Mouse (Mus musculus): ENCODE measurements around the gene Pcp2. TPM values are rescaled to one million over a fixed set of nuclear protein-coding genes. Genes with fewer than 3 reads are reported as not detected.

Pcp2 gene
- polyA plus RNA-seq, 1 experiment from 2014 or later, result 0.43 TPM

GRCm38 (mm10) chr8:3609046-3609815, 16.1 kb downstream of the Pcp2 start:
- ATAC-seq (ENCODE audit: low FRiP score), result no peak
- 90% methylated on average over 12 of the region's 12 CpGs for WGBS
- Histone ChIP-seq H3K9ac (no peak overlapping the region), H3K4me3 (replicated peaks) (no peak overlapping the region), H3K4me2 (no peak overlapping the region), H3K27ac (no peak overlapping the region), H3K36me3 (replicated peaks) (peaks cover 95% of the 10 kb centered on the region), H3K9me3 (no peaks in the 10 kb centered on the region), H3K27me3 (no peaks in the 10 kb centered on the region), H3K4me1 (no peaks in the 10 kb centered on the region)

DNA sequence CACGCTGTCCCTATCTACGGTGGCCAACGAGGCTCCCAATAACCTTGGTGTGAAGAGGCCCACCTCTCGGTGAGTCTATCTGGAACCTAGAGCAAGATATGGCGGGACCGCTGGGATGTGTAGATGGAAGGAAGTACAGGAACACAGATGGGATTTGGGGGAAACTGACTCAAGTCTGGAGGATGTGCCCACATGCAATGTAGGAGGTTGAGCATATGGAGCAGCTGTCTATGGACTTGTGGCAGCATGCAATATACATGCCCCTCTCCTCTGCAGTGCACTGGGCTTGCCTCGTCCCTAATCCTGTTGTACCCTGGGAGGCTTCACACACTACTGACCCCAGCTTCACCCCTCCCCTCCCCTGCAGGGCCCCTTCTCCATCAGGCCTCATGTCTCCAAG, 17.5 kb downstream of the Pcp2 start:
- H3K4me3 ChIP-seq (replicated peaks), result no peak overlapping the region
- WGBS, result 88% methylated on average over 7 of the region's 7 CpGs
- no peaks in the 10 kb centered on the region for H3K4me1 ChIP-seq
- no peaks in the 10 kb centered on the region for H3K27me3 ChIP-seq
- no peak for ATAC-seq (ENCODE audit: low FRiP score)
- H3K9ac ChIP-seq, result no peak overlapping the region
- H3K9me3 ChIP-seq, result no peaks in the 10 kb centered on the region
- H3K27ac ChIP-seq, result no peak overlapping the region
- H3K36me3 ChIP-seq (replicated peaks), result peaks cover 95% of the 10 kb centered on the region
- no peak overlapping the region for H3K4me2 ChIP-seq

DNA sequence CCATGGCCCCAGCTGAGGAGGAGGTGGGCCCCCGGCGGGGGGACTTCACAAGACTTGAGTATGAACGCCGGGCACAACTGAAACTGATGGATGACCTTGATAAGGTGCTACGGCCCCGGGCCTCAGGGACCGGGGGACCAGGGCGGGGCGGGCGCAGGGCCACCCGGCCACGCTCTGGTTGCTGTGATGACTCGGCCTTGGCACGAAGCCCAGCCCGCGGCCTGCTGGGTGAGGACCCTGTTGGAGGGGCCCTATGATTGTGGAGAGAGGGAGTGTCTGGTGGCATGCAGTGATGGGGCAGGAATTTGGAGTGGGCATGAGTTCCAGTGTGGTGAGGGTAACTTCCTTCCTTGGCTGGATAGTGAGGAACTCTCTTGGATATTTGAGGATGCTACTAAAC, 18.8 kb downstream of the Pcp2 start:
- ATAC-seq (ENCODE audit: low FRiP score), result no peak
- H3K27ac ChIP-seq, result no peak overlapping the region
- no peak overlapping the region for H3K4me2 ChIP-seq
- no peaks in the 10 kb centered on the region for H3K27me3 ChIP-seq
- H3K9ac ChIP-seq, result no peak overlapping the region
- H3K4me1 ChIP-seq, result no peaks in the 10 kb centered on the region
- H3K36me3 ChIP-seq (replicated peaks), result peaks cover 95% of the 10 kb centered on the region
- no peaks in the 10 kb centered on the region for H3K9me3 ChIP-seq
- WGBS, result 90% methylated on average over 16 of the region's 16 CpGs
- H3K4me3 ChIP-seq (replicated peaks), result no peak overlapping the region

GRCm38 (mm10) chr8:3603439-3603838, 21.9 kb downstream of the Pcp2 start:
- ATAC-seq (ENCODE audit: low FRiP score), result no peak
- no peaks in the 10 kb centered on the region for H3K4me1 ChIP-seq
- no peak overlapping the region for H3K27ac ChIP-seq
- no peaks in the 10 kb centered on the region for H3K9me3 ChIP-seq
- H3K27me3 ChIP-seq, result no peaks in the 10 kb centered on the region
- H3K4me3 ChIP-seq (replicated peaks), result no peak overlapping the region
- WGBS, result 81% methylated on average over 13 of the region's 13 CpGs
- H3K4me2 ChIP-seq, result no peak overlapping the region
- no peak overlapping the region for H3K9ac ChIP-seq
- H3K36me3 ChIP-seq (replicated peaks), result peaks cover 86% of the 10 kb centered on the region

DNA sequence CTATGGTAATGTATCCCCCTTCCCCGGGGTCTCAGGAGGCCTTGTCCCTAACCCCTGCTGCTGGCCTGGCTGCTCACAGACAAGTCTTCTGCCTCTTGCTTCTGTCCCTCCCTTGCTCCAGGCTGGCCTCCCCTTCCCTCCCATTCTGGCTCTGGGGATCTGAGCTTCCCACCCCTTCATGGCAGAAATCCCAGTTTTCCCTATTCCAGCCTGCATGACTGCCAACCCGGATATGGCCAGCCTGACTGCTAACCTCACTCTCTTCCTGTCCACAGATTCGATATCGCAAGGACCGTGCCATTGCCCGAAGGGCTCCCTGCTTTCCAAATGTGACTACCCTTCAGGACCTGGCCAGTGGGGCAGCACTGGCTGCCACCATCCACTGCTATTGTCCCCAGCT, 24.9 kb downstream of the Pcp2 start:
- no peak for ATAC-seq (ENCODE audit: low FRiP score)
- H3K4me2 ChIP-seq, result no peak overlapping the region
- WGBS, result 93% methylated on average over 6 of the region's 6 CpGs
- no peak overlapping the region for H3K27ac ChIP-seq
- H3K9ac ChIP-seq, result no peak overlapping the region
- no peaks in the 10 kb centered on the region for H3K4me1 ChIP-seq
- no peak overlapping the region for H3K4me3 ChIP-seq (replicated peaks)
- no peaks in the 10 kb centered on the region for H3K9me3 ChIP-seq
- H3K27me3 ChIP-seq, result no peaks in the 10 kb centered on the region
- H3K36me3 ChIP-seq (replicated peaks), result peaks cover 66% of the 10 kb centered on the region

- Histone ChIP-seq H3K4me1 (no peaks in the 10 kb centered on the region), H3K9me3 (no peaks in the 10 kb centered on the region), H3K4me3 (replicated peaks) (no peak overlapping the region), H3K27ac (no peak overlapping the region), H3K36me3 (replicated peaks) (peaks cover 55% of the 10 kb centered on the region), H3K4me2 (no peak overlapping the region), H3K9ac (no peak overlapping the region), H3K27me3 (no peaks in the 10 kb centered on the region)
- WGBS, result 89% methylated on average over 1 of the region's 1 CpGs
- ATAC-seq (ENCODE audit: low FRiP score), result no peak
Measured at GRCm38 (mm10) chr8:3599219-3599618, 26.1 kb downstream of the Pcp2 start.

GRCm38 (mm10) chr8:3598054-3598453, 27.3 kb downstream of the Pcp2 start:
- Histone ChIP-seq H3K9me3 (no peaks in the 10 kb centered on the region), H3K36me3 (replicated peaks) (peaks cover 43% of the 10 kb centered on the region), H3K9ac (no peak overlapping the region), H3K4me2 (no peak overlapping the region), H3K27ac (no peak overlapping the region), H3K27me3 (no peaks in the 10 kb centered on the region), H3K4me3 (replicated peaks) (no peak overlapping the region), H3K4me1 (no peaks in the 10 kb centered on the region)
- ATAC-seq (ENCODE audit: low FRiP score), result no peak
- WGBS, result 87% methylated on average over 3 of the region's 3 CpGs

DNA sequence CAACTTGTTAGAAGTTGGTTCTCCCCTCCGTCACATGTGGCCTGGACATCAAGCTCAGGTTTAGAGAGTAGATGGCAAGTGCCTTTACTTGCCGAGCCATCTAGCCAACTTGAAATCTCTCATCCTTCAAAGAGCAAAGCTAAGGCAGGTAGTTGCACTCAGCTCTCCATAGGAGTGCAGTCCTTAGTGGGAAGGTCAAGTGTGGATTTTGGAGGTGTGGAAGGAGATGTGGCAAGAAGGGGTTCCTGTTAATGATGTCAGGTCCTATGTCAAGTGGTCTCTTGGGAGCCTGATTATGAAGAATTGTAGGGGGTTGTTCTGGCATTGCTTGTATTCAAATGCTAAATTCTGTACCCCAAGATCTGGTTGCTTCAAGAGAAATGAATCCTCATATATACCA, 30.9 kb downstream of the Pcp2 start:
- Histone ChIP-seq H3K27me3 (no peaks in the 10 kb centered on the region), H3K4me1 (no peaks in the 10 kb centered on the region), H3K9ac (no peak overlapping the region), H3K27ac (no peak overlapping the region), H3K9me3 (no peaks in the 10 kb centered on the region), H3K4me2 (no peak overlapping the region), H3K36me3 (replicated peaks) (peaks cover 15% of the 10 kb centered on the region), H3K4me3 (replicated peaks) (no peak overlapping the region)
- ATAC-seq (ENCODE audit: low FRiP score), result no peak
- 91% methylated on average over 2 of the region's 2 CpGs for WGBS

DNA sequence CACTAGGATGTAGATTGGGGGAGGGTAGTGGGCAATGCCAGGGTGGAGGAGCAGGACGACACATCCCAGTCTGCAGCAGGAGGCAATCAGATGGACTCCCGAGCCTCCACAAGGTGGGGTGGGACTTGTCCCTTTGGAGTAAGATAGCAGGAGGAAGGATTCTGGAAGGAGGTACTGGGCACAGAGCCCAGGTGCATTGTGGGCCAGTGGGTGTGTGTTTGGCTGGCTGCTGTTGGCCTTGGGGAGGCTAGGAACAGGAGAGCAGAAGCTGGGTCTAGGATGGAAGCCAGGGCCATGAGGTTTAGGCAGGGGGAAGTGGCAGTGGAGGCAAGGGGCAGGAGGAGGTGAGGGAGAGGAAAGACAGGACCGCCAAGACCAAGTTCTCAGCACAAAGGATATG, 31.9 kb downstream of the Pcp2 start:
- ATAC-seq (ENCODE audit: low FRiP score), result no peak

DNA sequence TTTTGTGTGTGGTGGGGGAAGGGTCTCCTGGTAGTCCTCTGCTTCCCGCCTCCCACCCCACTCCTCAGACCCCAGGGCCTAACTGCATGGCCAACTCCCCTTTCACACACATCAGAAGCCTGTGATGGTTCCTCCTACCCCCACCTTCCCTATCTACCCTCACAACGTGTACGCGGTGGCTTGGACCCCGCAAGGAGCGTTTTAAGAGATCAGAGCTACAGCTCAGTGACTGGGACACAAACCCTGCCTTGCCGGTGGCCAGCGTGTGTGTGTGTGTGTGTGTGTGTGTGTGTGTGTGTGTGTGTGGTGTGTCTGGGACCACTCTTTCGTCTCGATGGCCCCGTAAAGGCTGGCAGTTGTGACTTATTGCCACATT, 37.1 kb downstream of the Pcp2 start:
- H3K36me3 ChIP-seq (replicated peaks), result no peaks in the 10 kb centered on the region
- H3K4me2 ChIP-seq, result peak overlapping the region; percentile 87
- H3K27ac ChIP-seq, result peak overlapping the region; percentile 80
- H3K27me3 ChIP-seq, result no peaks in the 10 kb centered on the region
- peaks cover 9% of the 10 kb centered on the region for H3K4me1 ChIP-seq
- H3K4me3 ChIP-seq (replicated peaks), result peak overlapping the region; percentile 84
- no peaks in the 10 kb centered on the region for H3K9me3 ChIP-seq
- WGBS, result under 1% methylated on average over 11 of the region's 11 CpGs
- peak; percentile 71 for ATAC-seq (ENCODE audit: low FRiP score)
- H3K9ac ChIP-seq, result peak overlapping the region; percentile 82

More for the DNA sequence above, 31.9 kb downstream of the Pcp2 start:
- Histone ChIP-seq H3K9me3 (no peaks in the 10 kb centered on the region), H3K27ac (no peak overlapping the region), H3K36me3 (replicated peaks) (peaks cover 6% of the 10 kb centered on the region), H3K27me3 (no peaks in the 10 kb centered on the region), H3K4me3 (replicated peaks) (no peak overlapping the region), H3K9ac (no peak overlapping the region), H3K4me1 (peaks cover 5% of the 10 kb centered on the region), H3K4me2 (no peak overlapping the region)
- WGBS, result 79% methylated on average over 3 of the region's 3 CpGs

- peak overlapping the region; percentile 84 for H3K4me3 ChIP-seq (replicated peaks)
- H3K27me3 ChIP-seq, result no peaks in the 10 kb centered on the region
- no peaks in the 10 kb centered on the region for H3K9me3 ChIP-seq
- H3K4me1 ChIP-seq, result peaks cover 9% of the 10 kb centered on the region
- peak overlapping the region; percentile 80 for H3K27ac ChIP-seq
- peak overlapping the region; percentile 87 for H3K4me2 ChIP-seq
- 2% methylated on average over 76 of the region's 77 CpGs for WGBS
- peak overlapping the region; percentile 82 for H3K9ac ChIP-seq
- H3K36me3 ChIP-seq (replicated peaks), result no peaks in the 10 kb centered on the region
- peak; percentile 85 for ATAC-seq (ENCODE audit: low FRiP score)
Measured at GRCm38 (mm10) chr8:3587391-3588257, 37.7 kb downstream of the Pcp2 start.

DNA sequence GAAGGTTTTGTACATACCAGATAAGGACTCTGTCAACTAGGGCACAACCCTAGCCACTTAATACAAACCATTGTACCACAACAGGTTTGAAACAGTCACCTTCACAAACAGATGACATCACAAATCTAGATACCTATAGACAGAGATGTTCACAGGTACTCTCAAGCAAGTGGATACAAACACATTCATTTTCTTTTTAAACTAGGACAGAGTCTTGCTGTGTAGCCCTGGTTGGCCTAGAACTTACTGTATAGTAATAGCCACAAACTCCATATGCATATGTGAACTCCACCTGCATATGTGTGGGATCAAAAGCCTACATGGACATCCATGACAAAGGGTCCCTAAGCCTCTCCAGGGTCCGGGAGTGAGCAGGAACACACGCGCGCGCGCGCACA, 38.4 kb downstream of the Pcp2 start, which contains the start of gene Camsap3:
Gene Camsap3 (plus strand): TSS at position 301 of the 398 bp plus-strand sequence.
- Histone ChIP-seq H3K27ac (peak within 1 kb of the TSS; percentile 80), H3K4me3 (replicated peaks) (peak within 1 kb of the TSS; percentile 84), H3K4me2 (peak within 1 kb of the TSS; percentile 87), H3K27me3 (no peaks in the 10 kb centered on the region), H3K9me3 (no peaks in the 10 kb centered on the region), H3K36me3 (replicated peaks) (no peaks in the 10 kb centered on the region), H3K9ac (peak within 1 kb of the TSS; percentile 82), H3K4me1 (peaks cover 9% of the 10 kb centered on the region)
- ATAC-seq (ENCODE audit: low FRiP score), result no peak
- WGBS, result 0% methylated on average over 7 of the region's 7 CpGs
